Mouse (Mus musculus) retina, postnatal 1 day (tissue): ENCODE data around the gene Irf2bp2.

Experiments used
- DNase-seq: peaks from one replicate; pipeline ENCODE4 v3.0.0-alpha.2; 2012

The Irf2bp2 gene

GRCm38 (mm10) chr8:126565231-126565781 lies 28.5 kb downstream of the Irf2bp2 start:
- no peak for DNase-seq

GRCm38 (mm10) chr8:126564551-126565154 lies 29.1 kb downstream of the Irf2bp2 start:
- no peak for DNase-seq

DNA sequence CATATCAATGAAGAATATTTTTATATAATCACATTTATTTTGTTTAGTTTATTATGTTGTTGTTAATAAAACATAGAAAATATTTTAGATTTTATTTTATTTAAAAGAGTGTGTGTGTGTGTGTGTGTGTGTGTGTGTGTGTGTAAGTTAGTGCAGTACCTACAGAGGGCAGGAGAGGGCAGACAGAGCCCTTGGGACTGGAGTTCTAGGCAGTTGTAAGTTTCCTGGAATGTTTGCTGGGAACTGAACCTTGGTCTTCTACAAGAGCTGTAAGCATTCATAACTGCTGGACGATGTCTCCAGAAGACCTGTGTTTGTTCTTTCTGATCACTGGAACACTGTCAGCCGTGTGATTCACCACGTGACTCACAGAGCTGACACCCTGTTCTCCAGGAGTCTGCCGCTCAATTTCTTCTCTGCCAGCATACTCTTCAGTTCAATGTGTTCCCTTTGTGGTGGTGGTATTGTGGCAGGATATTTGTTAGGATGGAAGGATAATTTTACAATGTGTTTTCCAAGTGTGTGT lies 32.4 kb downstream of the Irf2bp2 start:
- no peak for DNase-seq

DNA sequence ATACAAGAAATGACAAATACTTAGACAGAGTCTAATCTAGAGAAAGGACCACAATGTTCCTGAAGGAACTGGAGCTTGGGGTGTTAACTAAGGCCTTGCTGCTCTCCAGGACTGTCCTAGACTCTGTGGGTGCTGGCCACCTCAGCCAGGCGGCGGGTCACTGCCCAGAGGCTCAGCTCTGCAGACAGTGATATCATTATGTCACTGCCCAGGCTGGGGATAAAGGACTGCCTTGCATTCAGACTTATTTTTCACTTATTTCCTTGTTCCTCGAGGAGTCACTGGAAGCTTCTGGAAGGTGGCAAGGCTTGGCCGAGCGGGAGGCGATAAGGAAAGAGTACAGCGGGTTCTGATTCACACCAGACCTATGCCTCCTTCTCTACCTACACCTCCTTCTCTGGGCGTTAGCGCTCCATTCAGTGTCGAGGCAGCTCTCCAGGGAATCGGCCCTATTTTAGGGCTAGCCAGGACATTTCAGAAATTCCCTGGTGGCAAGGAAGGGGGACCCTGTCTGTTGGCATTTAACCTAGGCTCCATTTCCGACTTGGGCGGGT lies 35.3 kb downstream of the Irf2bp2 start:
- no peak for DNase-seq

GRCm38 (mm10) chr8:126557403-126557802 lies 36.4 kb downstream of the Irf2bp2 start:
- peak; percentile 24 for DNase-seq

DNA sequence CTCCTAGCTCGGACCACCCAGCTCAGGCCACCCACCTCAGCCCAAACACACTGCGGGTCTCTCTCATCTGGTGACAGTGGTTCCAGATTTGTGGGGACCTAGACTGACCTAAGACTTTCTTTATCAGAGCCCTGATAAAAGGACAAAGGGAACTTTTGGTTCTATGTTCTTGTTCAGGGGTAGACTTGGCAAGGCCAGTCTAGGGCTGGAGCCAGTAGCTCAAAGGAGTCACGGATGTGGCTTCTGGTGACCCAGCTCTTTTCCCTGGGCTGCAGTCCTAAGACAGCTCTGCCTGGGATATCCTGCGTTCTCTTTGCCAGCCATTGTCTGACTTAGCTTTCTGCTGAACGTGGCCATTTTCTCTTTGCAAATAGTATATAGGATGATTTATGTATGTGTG lies 37.1 kb downstream of the Irf2bp2 start:
- no peak for DNase-seq

GRCm38 (mm10) chr8:126554741-126555140 lies 39.0 kb downstream of the Irf2bp2 start:
- no peak for DNase-seq

DNA sequence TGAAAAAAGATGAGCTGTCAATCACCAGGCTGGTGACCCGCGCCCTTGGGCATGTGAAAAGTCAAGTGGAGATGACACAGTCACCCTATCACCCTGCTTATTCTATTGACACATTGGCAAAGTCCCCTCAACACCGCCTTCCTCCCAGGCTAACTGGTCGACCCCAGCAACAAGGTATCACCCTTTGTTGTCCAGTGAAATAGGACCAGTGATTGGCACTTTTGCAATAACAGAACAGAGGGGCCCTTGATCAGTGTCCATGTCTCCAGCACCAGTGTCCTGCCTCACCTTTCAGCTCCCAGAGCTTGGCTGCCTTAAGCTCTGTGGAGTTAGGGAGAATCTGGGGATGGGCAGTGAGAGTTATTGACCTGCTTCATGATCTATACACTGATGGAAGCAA lies 41.9 kb downstream of the Irf2bp2 start:
- DNase-seq, result no peak

DNA sequence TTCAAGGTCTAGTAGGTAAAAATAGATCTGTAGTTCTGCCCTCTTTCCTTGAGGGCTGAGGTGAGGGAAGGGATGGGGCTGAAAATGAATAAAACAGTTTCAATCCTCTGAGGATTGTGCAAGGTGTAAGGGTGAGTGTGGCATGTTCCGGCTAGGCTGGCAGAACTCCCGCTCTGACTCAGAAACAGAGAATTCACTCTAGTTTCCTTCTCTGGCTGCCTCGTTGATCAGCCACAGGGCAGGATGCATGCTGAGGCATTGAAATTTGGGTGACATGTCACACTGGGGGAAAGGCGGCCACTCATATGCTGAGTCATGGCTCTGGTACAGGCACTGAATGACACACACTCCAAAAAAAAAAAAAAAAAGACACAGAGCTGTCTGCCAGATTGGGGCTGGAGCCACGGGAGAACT lies 42.8 kb downstream of the Irf2bp2 start:
- DNase-seq, result no peak

DNA sequence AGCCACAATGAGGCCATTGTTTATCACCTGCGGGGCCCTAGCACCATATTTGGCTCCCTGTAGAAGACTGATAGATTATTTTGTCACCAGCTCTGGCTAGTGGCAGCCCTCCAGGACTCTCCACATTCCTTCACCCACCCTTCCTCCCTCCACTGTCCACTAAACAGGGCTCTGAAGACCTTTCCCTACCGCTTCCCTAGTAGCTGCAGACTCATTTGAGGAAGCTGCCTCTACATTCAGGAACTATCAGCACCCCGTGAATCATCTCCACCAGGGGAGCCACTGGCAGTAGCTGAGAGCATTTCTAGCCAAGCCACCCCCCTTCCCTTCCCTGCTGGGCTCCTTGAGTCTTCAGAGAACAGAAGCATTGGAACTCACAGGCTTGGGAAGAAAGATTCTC lies 45.9 kb downstream of the Irf2bp2 start:
- DNase-seq, result no peak

GRCm38 (mm10) chr8:126547361-126547760 lies 46.4 kb downstream of the Irf2bp2 start:
- no peak for DNase-seq

DNA sequence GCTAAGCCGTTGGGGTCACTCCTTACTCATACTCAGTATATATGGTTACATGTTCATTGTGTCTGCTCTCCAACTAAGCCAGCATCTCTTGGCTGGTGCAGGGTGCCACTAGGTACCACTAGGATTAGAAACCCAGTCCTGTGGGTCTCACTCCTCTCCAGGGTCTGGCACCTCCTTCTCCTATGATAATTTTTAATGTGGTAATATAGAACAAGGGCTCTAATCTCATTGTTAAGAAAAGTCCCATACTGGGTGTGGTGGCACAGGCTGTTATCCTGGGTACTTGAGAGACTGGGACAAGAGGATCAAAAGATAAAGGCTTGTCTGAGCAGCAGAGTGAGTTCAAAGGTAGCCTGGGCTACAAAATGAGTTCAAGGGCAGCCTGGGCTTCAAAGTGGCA lies 47.3 kb downstream of the Irf2bp2 start:
- DNase-seq, result no peak

DNA sequence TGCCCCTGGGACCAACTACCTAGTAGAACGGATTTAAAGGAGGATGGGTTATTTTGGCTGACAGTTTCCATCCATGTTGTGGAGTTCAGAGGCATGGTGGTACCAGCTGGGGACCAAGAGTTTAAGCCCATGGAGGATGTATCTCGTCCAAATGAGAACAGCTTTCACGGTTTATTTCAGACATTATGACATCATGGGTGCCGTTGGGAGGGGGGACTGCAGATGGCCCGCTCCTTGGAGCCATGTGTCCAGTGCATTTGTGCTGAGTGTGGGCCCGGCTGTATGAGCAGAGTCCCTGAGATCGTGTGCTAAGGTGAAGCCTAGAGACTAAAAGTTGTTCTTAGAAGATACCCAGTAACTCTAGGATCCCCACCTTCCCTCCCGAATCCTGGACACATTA lies 50.4 kb downstream of the Irf2bp2 start:
- no peak for DNase-seq

- no peak for DNase-seq
These were observed 51.0 kb downstream of the Irf2bp2 start for GRCm38 (mm10) chr8:126542757-126543156.

DNA sequence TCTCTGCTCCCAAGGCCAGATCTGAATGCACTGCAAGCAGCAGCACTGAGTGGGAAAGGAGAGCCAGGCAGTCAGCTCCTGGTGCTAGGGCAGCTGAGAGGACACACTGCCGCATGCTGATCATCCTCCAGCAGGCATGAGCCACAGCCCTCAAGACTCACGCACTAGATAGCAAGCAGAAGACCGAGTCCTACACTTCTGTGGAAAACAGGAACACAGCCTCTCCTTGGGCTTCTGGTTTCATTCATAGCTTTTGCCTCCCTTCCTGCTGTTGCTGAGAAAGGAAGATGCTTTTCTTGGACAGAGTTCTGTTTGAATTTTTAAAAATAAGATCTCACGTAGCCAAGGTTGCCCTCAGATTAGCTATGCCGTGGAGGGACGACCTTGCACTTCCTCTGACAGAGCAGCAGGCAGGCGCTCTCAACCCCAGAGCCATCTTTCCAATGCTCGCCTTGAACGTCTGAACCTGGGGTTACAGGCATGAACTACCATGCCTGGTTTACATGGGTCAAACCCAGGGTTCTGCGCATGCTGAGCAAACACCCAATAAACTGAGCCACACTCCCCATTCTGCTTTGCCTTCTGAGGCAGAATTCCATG lies 51.6 kb downstream of the Irf2bp2 start:
- DNase-seq, result no peak

DNA sequence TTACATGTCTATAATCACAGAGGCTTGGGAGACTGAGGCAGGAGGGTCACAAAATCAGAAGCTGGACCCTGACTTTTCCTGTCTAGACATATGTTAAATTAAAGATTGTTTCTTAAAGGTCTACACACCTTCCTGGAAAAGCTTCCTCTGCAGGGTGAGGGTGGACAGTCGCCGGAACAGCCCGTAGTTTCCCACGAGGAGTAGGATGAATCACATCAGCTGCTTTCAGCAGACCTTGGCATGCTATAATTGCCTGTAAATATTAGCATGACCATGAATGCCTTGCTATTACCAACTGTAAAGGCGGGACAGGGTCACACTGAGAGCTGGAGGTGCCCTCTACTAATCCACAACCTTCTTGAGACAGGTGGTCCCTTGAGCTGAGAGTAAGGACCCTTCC lies 53.5 kb downstream of the Irf2bp2 start:
- DNase-seq, result no peak

- DNase-seq, result peak; percentile 50
These were observed 54.3 kb downstream of the Irf2bp2 start for GRCm38 (mm10) chr8:126539355-126540093.

GRCm38 (mm10) chr8:126538648-126539354 lies 55.0 kb downstream of the Irf2bp2 start:
- peak; percentile 81 for DNase-seq
